Mouse (Mus musculus) mouse embryonic stem cell (cell line): ENCODE results near the gene Edem3.

ENCODE experiments used
- in situ Hi-C, 2 experiments: fragments of 300-500 bp; cut with MboI; formaldehyde crosslinking; loops; 1 replicate in 1 of 2; 3 replicates in 1 of 2; pipeline ENCODE4 v1.14.3; 2019 to 2020; ENCODE audit warnings: low sequenced_read_pairs in 2 of 2, low pct_unique_long_range_greater_than_20kb in 1 of 2, mixed read lengths in 1 of 2; ENCODE audit not compliant: unreplicated experiment in 1 of 2

The Edem3 gene

DNA sequence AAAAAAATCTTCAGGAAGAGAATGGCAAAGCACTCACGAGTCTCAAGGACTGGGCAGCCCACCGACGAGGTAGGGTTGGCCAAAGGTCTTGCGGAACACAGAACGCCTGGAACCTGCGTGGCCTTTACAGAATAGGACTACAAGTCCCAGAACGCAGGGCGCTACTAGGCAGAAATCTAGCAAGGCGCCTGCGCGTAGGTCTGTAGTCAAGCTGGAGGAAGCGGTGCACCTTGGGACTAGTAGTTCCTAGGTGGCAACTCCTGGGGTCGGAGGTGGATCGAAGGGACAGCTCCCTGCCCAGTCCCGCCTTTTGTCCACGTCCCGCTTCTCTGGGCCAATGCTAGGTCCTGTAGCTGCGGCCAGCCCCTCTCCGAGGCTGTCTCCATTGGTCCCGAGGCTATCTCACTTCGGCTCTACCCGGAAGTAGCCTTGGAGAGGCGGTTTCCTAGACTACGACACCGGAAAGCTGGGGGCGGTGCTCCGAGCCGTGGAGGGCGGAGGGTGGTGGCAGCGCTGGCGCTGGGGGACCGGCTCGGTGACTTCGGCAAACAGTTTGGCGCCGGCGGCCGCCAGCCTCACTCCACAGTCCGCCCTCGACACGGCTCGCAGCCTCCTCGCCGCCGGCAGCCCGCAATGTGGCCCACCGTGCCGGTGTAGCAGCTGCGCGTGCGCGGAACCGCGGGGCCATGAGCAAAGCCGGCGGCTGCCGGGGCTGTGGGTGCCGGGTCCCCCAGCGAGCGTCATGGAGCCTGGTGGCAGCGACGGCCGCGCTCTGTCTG lies at the start of gene Edem3:
TSS of gene Edem3 (plus strand) at position 491 of the 779 bp plus-strand sequence.
- in situ Hi-C loops = no loop called here

DNA sequence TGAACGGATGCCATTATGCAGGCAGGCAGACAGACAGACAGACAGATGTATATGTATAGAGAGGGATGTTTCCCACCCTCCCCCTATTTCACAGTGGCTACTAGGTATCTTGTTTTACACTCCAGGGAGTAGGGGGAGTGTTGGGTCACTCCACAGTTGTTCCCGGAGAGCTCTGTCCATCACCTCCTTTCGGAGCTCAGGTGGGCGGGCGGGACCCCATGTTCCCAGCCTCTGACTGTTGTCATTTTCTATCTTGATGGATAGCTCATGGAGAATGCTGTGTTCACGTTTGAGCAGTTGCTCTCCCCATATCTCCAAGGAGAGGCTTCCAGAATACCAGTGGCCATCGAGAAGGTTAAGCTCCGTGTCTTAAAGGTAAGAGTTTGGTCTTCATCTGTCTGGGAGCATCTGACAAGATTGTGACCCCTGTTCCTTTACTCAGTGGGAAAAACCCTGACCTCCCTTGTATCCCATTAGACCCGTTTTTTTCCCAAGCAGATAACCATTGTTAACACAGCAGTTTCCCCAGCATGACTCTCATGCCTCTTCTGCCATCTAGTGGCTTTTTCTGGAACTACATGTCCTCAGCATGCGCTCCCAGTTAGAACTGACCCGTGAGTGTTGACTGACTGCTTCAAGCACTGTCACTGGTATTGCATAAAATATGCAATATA lies 49.3 kb upstream of the Edem3 start:
- in situ Hi-C loops = loop anchor here (10.0 to 25.0 kb wide), 3 partner anchors 141 to 261 kb away; no protein-coding TSS in a partner anchor

DNA sequence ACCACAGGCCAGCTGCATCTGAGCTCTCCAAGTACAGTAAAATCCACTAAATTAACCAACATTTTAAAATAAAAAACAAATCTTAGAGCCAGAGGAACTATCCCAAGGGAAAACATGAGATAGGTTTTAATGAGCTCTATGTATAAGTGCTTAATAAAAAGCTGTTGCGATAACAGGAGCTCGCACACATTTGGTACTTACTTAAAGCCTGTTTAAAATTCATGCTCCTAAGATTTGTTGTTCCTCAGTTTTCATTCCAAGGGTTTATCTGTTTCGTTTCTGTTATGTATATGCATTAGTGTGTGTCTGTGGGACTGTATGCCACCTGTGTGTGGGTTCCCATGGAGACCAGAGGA lies 48.8 kb upstream of the Edem3 start:
- in situ Hi-C loops = loop anchor here (10.0 to 25.0 kb wide), 3 partner anchors 142 to 262 kb away; no protein-coding TSS in a partner anchor

DNA sequence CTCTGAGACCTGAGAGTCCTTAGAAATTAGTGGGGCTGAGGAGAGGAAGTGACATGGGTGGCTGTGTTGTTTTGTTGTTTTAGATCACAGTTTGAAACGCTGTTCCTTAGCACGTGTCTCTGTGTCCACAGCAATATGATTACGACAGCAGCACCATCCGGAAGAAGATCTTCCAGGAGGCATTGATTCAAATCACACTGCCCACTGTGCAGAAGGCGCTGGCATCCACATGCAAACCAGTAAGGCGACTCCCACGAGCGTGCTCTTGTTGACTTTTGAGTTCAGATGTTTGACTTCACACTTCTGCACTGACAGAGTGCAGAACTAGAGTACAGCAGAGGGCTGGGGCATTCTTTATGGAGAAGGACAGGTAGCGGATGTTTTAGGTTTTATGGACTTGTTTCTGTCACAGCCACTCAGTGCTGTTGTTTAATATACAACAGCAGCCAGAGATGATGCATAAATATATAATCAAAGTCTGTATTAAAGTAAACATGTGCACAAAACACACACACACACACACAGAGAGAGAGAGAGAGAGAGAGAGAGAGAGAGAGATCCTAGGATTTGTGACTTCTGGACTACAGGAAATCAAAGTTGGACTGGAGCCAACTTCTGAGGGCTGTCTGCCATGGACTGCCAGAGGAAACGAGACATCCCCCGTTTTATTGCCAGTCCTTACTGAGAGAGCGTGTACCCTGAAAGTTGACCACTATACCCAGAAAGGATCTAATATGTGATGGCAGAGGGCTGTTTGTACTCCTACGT lies 46.0 kb upstream of the Edem3 start:
- in situ Hi-C loops = loop anchor here (10.0 to 25.0 kb wide), 3 partner anchors 144 to 264 kb away; no protein-coding TSS in a partner anchor

DNA sequence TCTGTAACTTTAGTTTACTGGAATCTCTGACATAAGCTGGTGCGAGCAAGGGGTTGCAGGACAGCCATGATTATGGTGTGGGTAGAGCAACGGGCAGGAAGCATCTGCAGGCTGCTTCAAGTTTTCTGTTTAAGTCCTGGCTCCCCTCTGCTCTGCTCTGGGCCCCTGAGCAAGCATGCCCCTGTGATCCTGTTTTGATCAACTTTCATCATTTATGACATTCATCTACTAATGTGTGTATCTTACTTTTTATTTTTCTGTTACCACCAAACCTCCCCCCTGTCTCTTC lies 45.5 kb upstream of the Edem3 start:
- in situ Hi-C loops = loop anchor here (10.0 to 25.0 kb wide), 3 partner anchors 145 to 265 kb away; no protein-coding TSS in a partner anchor

DNA sequence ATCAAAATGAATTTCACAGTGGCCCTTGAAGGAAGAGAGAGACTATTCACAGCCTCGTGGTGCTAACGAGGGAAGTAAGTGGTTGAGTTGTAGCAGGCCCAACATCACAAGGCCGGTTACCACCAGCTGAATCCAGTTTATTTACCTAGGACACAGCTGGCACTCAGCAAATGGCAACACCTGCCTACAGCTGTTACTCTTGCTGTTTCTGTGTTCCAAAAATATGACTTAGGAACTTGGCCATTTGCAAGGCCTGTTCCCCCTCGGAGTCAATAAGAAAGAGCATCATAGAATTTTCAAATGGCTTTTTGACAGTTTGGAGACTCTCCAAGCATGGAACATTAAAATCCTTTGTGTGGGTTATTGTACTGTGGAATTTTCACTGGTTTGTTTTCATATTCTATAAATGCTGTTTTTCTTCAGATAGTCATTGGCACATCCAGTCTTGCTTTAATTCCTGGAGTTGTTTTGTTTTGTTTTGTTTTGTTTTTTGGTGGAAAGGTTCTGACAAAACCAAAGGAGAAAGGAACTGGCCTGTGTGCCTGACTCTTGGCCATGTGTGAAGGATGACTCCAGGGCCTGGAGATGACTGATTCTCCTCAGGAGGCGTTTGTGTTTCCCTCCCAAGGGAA lies 44.6 kb upstream of the Edem3 start:
- in situ Hi-C loops = loop anchor here in 1 of 2 experiments (25.0 kb wide), 1 partner anchor 223 kb away; no protein-coding TSS in a partner anchor

DNA sequence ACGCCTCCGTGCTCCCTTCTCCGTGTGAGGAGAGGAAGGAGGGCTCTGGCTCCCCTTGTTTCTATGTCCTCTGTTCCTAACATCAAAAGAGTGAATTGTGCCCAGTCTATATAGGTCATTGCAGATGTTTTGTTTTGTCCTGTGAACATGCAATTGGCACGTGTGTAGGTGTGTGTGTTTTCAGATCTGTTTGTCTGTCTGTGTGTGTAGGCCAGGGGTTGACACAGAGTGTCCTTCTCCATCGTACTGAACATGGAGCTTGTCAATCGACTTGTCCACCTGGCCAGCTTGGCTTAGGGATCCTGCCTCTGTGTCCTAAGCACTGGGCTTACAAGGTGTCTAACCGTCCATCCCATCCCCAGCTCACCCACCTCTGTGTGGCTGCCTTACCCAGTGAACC lies 44.1 kb upstream of the Edem3 start:
- in situ Hi-C loops = loop anchor here in 1 of 2 experiments (25.0 kb wide), 1 partner anchor 224 kb away; no protein-coding TSS in a partner anchor

DNA sequence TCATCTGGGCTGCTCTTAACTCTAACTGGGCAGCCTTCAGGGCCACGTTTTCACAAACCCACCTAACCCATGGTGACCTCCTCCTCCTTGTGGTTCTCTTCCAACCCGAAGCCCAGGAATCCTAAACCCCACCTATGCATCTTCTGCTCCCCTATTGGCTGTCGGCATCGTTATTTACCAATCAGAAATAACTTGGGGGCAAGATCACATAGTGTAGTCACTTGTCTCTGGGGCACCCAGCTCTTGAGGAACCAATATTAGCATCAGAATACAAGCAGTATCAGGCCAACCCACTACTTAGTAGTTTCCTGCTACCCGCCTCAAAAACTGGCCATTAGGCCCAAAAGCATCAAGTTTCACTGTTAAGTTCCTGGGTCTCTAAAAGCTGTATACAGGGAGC lies 42.5 kb upstream of the Edem3 start:
- in situ Hi-C loops = loop anchor here in 1 of 2 experiments (25.0 kb wide), 1 partner anchor 225 kb away; no protein-coding TSS in a partner anchor

DNA sequence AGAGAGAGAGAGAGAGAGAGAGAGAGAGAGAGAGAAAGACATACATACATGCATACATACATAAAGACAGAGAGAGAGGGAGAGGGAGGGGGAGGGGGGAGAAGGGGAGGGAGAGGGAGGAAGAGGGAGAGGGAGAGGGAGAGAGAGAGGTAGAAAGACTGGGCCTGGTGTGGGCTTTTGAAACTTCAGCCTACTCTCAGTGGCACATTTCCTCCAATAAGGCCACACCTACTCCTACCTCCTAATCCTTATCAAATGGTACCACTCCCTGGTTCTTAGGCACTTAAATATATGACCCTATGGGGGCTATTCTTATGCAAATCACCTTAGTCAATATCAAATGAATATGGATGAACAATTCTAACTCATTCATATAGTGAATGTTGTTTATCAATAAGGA lies 41.5 kb upstream of the Edem3 start:
- in situ Hi-C loops = loop anchor here in 1 of 2 experiments (25.0 kb wide), 1 partner anchor 226 kb away; no protein-coding TSS in a partner anchor

DNA sequence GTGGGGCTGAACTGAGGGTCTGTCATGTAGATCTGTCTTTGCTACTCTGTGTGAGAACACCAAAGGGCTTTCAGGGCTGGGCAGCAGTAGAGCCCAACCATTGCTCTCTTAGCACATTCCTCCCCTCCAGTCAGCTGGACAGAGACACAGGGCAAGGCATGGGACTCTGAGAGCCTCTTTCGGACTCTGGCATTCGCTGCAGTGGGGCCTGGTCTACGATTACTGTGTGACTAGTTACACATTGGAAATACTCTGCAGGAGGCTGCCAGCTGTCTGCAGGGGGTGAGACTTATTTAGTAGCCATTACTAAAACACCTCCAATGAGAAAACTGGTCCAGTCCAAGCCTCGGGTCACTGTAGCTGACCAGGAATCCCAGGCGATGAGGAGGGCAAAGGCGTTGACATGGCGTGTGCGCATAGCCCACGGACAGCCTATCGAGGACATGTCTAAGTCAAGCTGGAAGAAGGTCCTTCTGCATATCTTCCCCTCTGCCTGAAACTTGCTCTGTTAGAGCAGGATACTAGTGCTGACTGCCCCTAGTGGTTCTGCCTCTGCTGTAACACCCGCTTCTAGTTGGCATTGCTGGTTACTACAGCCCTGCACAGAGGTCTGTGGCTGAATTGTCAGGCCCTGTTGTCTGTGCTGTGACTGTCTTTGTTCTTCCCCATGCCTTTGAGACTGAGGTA lies 39.0 kb upstream of the Edem3 start:
- in situ Hi-C loops = loop anchor here in 1 of 2 experiments (25.0 kb wide), 1 partner anchor 229 kb away; no protein-coding TSS in a partner anchor

DNA sequence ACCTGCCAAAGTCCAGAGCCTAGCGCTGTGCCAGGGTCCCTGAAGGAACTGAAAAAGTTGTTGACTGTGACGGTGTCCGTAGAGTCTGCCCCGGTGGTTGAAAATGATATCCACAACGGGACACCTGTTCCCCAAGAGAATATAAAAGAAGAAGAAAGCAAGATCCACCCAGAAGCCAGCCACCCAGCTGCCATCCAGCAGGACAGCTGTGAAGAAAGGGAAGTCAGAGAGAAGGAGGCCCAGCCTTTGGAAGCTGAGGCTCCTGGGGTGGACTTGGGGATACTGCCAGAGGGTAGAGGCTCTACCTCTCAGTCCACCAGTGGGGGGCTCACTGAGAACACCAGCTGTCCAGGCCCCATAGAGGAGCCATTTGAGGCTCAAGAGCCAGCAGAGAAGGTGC lies 37.5 kb upstream of the Edem3 start:
- in situ Hi-C loops = loop anchor here in 1 of 2 experiments (25.0 kb wide), 1 partner anchor 230 kb away; no protein-coding TSS in a partner anchor

DNA sequence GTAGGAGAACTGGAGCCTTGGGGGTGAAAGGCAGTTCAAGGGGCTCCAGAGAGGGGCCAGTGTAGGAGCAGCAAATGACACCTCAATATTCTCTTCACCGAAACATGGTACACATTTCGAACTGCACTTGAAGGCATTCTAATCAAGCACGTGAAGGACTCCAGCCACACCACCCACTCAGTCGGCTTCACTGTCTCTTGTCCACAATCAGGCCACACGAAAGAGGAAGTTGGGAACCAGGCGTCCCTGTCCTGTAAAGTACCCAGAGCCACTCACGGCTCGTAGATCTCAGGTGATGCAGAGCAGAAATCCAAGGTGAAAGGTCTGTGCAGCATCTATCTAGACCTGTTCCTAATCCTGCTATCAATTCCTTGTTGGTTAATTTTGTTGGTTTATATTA lies 36.6 kb upstream of the Edem3 start:
- in situ Hi-C loops = loop anchor here in 1 of 2 experiments (25.0 kb wide), 1 partner anchor 231 kb away; no protein-coding TSS in a partner anchor

DNA sequence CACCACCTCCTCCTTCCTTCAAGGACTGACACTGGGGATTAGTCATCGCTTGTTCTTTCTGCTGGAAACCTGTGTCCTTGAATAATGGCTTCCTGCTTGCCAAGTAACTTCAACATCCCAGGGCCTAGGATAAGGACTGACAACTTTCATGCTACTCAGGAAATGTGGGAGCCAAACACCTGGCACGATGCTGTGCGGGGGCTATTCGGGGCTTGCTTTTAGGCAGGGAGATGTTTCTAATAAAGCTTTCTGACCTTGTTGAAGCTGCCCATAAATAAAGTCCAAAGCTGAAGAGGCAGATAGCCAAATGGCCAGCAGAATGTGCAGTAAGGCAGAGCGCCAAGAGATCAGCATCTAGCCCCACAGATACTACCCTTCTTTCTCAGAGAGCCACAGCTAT lies 35.3 kb upstream of the Edem3 start:
- in situ Hi-C loops = loop anchor here in 1 of 2 experiments (25.0 kb wide), 1 partner anchor 233 kb away; no protein-coding TSS in a partner anchor

DNA sequence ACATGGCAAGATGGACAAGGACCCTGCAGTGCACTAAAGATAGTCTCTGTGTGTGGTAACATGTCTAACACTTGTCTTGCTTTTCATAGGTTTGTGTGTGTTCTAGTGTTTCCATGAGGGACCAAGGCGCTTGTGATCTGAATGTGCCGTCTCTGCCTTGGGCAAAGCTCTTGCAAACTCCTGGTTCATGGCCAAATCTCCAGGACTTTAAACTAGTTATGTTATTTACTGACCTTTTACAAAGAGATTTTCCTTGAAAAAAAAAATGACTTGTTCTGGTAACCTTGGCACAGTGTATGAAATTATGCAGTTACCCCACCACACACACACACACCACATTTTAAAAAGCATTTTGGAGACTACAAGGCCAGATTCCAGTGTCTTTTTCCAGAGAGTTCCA lies 34.6 kb upstream of the Edem3 start:
- in situ Hi-C loops = loop anchor here in 1 of 2 experiments (25.0 kb wide), 1 partner anchor 233 kb away; no protein-coding TSS in a partner anchor

DNA sequence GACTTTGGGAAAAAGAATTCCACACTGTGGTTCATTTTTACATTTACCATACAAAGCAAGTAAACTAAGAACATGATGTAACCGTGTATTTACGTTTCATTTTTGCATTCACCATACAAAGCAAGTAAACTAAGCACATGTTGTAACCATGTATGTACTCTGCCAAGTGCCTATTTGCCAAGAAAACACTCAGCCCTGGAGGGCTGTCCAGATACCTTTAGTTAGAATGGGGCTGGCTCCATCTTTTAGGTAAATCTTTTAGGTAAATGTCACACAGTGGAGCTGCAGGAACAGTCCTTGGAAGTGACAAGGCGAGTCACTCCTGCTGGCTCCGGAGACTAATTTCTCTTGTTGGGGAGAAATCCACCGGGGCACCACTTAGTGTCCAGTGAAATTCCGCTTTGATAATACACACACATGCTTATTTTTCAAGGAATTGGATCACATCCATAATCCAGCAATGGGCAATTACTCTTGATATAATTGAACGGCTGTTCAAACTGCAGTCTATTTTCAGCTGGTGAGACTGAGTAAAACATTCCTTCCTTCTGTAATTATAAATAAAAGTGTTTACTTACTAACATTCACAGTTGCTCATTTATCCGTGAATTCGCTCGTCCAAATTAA lies 33.7 kb upstream of the Edem3 start:
- in situ Hi-C loops = loop anchor here in 1 of 2 experiments (25.0 kb wide), 1 partner anchor 234 kb away; no protein-coding TSS in a partner anchor

DNA sequence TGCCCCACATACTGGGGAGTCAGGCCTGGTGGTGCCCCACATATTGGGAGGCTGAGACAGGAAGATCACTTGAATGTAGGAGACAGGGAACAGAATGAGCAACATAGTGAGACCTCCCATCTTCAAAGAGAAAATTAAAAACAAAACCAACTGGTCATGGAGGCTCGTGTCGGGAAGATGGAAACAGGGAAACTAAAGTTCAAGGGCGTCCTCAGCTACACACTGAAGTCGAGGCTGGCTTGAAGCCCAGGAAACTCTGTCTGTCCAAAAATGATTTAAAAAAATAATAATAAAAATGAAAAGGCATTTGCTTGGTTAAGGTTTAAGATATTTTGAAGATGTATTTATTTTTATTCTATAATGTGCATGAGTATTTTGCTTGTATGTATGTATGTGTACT lies 31.4 kb upstream of the Edem3 start:
- in situ Hi-C loops = loop anchor here in 1 of 2 experiments (25.0 kb wide), 1 partner anchor 236 kb away; no protein-coding TSS in a partner anchor

DNA sequence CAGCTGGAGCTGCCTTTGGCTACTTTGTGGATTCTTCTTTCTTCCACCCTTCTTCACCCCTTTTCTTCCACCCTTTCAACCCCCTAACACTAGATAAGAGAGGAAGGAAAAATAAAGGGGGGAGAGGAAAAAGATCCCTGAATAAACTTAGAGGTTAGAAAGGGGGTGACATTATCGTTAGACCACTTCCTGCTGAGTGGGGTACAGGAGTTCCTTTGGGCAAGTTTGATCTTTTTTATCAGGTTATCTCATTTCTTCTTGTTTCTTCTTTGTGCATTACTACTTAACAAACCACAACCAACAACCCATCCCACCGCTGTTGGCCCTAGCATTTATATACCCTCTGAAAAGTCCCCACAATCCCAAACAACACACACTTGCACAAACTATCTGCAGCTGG lies 29.6 kb upstream of the Edem3 start:
- in situ Hi-C loops = no loop called here
